Mouse (Mus musculus) forebrain, embryonic 14.5 days (tissue): Measurements from ENCODE around the gene Trpv2. TPM values are rescaled to one million over a fixed set of nuclear protein-coding genes. Genes with fewer than 3 reads are reported as not detected.

Experiments
- ATAC-seq: fragments of 200-750 bp; cut with Nextera tagmentation; 2 replicates; pipeline ENCODE4 v1.8.0; 2017; ENCODE audit warnings: mild to moderate bottlenecking, moderate library complexity
- DNase-seq: peaks from one replicate; pipeline ENCODE4 v3.0.0-alpha.2; 2015; ENCODE audit warnings: low spot score
- H3K27ac ChIP-seq: fragments of 300-500 bp; sonication (generic); 2 replicates; pipeline ENCODE4 v1.5.1; 2014; ENCODE audit warnings: low read depth, mild to moderate bottlenecking, control low read depth, low read length, moderate library complexity
- H3K27me3 ChIP-seq: fragments of 300-500 bp; sonication (generic); replicated peaks from 2 replicates; pipeline ENCODE4 v1.6.1; 2014; ENCODE audit warnings: low read length, control low read depth, mixed read lengths; ENCODE audit not compliant: control insufficient read depth, insufficient read depth
- H3K36me3 ChIP-seq: fragments of 300-500 bp; sonication (generic); 2 replicates; pipeline ENCODE4 v1.6.1; 2014; ENCODE audit warnings: low read length, control low read depth; ENCODE audit not compliant: control insufficient read depth, insufficient read depth
- H3K4me1 ChIP-seq: fragments of 300-500 bp; sonication (generic); 2 replicates; pipeline ENCODE4 v1.6.1; 2014; ENCODE audit warnings: antibody characterized with exemption, low read length, control low read depth; ENCODE audit not compliant: control insufficient read depth, insufficient read depth
- H3K4me2 ChIP-seq: fragments of 300-500 bp; sonication (generic); 2 replicates; pipeline ENCODE4 v1.6.1; 2014; ENCODE audit warnings: mild to moderate bottlenecking, control low read depth, low read length
- H3K4me3 ChIP-seq: fragments of 300-500 bp; sonication (generic); 2 replicates; pipeline ENCODE4 v1.5.1; 2014; ENCODE audit warnings: low read depth, low read length, control low read depth
- H3K9ac ChIP-seq: fragments of 300-500 bp; sonication (generic); 2 replicates; pipeline ENCODE4 v1.6.1; 2014; ENCODE audit warnings: mild to moderate bottlenecking, low read length, control low read depth, moderate library complexity
- H3K9me3 ChIP-seq: fragments of 300-500 bp; sonication (generic); replicated peaks from 2 replicates; pipeline ENCODE4 v1.6.1; 2016; ENCODE audit warnings: low read length, control low read depth, mixed read lengths; ENCODE audit not compliant: control insufficient read depth
- WGBS: fragments of 180-500 bp; shearing (Covaris S2); extraction: QIAGEN DNeasy Blood & Tissue Kit; methylation state at CpG from one replicate; pipeline ENCODE4 v1.1.7; 2014; 5-methylcytosine and 5-hydroxymethylcytosine counted together
- polyA plus RNA-seq: library from polyadenylated mRNA; unstranded; fragments of >200 nt; fragmentation: Nextera tagmentation; extraction: Ambion mirVana; gene quantifications from 2 replicates; pipeline ENCODE4 v1.2.1, GENCODE M21; 2014

The Trpv2 gene
- polyA plus RNA-seq, 1 experiment from 2014 or later, result 13.2 TPM

GRCm38 (mm10) chr11:62604886-62605618, 30.8 kb downstream of the Trpv2 start:
- no peak for DNase-seq
- no peaks in the 10 kb centered on the region for H3K9me3 ChIP-seq
- no peaks in the 10 kb centered on the region for H3K27me3 ChIP-seq
- H3K4me3 ChIP-seq, result peak overlapping the region; percentile 91
- no peak for ATAC-seq
- H3K27ac ChIP-seq, result no peak overlapping the region
- peaks cover 59% of the 10 kb centered on the region for H3K36me3 ChIP-seq
- H3K4me1 ChIP-seq, result peaks cover 27% of the 10 kb centered on the region
- H3K4me2 ChIP-seq, result peak overlapping the region; percentile 89
- H3K9ac ChIP-seq, result peak overlapping the region; percentile 98
- 14% methylated on average over 3 of the region's 3 CpGs for WGBS

GRCm38 (mm10) chr11:62605619-62606298, 31.5 kb downstream of the Trpv2 start:
- DNase-seq, result no peak

GRCm38 (mm10) chr11:62606299-62607169, 32.2 kb downstream of the Trpv2 start:
- Histone ChIP-seq H3K4me1 (peaks cover 27% of the 10 kb centered on the region), H3K4me3 (no peak overlapping the region), H3K36me3 (peaks cover 59% of the 10 kb centered on the region), H3K27ac (no peak overlapping the region), H3K27me3 (no peaks in the 10 kb centered on the region), H3K9ac (peak overlapping the region; percentile 49; the same call in 1 of the 2 replicates), H3K9me3 (no peaks in the 10 kb centered on the region), H3K4me2 (peak overlapping the region; percentile 89)
- DNase-seq (no peak), ATAC-seq (no peak)
- WGBS, result 61% methylated on average over 10 of the region's 10 CpGs

More at GRCm38 (mm10) chr11:62605619-62606298, 31.5 kb downstream of the Trpv2 start:
- peak overlapping the region; percentile 49; the same call in 1 of the 2 replicates for H3K9ac ChIP-seq
- H3K27me3 ChIP-seq, result no peaks in the 10 kb centered on the region
- H3K9me3 ChIP-seq, result no peaks in the 10 kb centered on the region
- peak overlapping the region; percentile 91 for H3K4me3 ChIP-seq
- no peak overlapping the region for H3K27ac ChIP-seq
- peak overlapping the region; percentile 89 for H3K4me2 ChIP-seq
- H3K4me1 ChIP-seq, result peaks cover 27% of the 10 kb centered on the region
- no peak for ATAC-seq
- peaks cover 59% of the 10 kb centered on the region for H3K36me3 ChIP-seq
- WGBS, result 47% methylated on average over 10 of the region's 10 CpGs

- Histone ChIP-seq H3K4me2 (no peak overlapping the region), H3K27ac (no peak overlapping the region), H3K9me3 (no peaks in the 10 kb centered on the region), H3K9ac (no peak overlapping the region), H3K27me3 (no peaks in the 10 kb centered on the region), H3K36me3 (peaks cover 59% of the 10 kb centered on the region), H3K4me1 (peaks cover 27% of the 10 kb centered on the region), H3K4me3 (no peak overlapping the region)
- ATAC-seq, result no peak
- WGBS, result 59% methylated on average over 10 of the region's 10 CpGs
- no peak for DNase-seq
These were observed 33.1 kb downstream of the Trpv2 start for GRCm38 (mm10) chr11:62607170-62607951.

- Histone ChIP-seq H3K9ac (no peak overlapping the region), H3K4me3 (no peak overlapping the region), H3K4me2 (no peak overlapping the region), H3K27me3 (no peaks in the 10 kb centered on the region), H3K4me1 (peaks cover 31% of the 10 kb centered on the region), H3K36me3 (peaks cover 59% of the 10 kb centered on the region), H3K9me3 (no peaks in the 10 kb centered on the region), H3K27ac (no peak overlapping the region)
- DNase-seq, result no peak
- no peak for ATAC-seq
- WGBS, result 92% methylated on average over 1 of the region's 1 CpGs
These were observed 33.6 kb downstream of the Trpv2 start for GRCm38 (mm10) chr11:62607952-62608201.

GRCm38 (mm10) chr11:62608826-62609675, 34.8 kb downstream of the Trpv2 start:
- no peak for DNase-seq
- no peak overlapping the region for H3K9ac ChIP-seq
- H3K4me2 ChIP-seq, result no peak overlapping the region
- H3K27me3 ChIP-seq, result no peaks in the 10 kb centered on the region
- H3K4me1 ChIP-seq, result peaks cover 32% of the 10 kb centered on the region
- H3K27ac ChIP-seq, result no peak overlapping the region
- H3K9me3 ChIP-seq, result no peaks in the 10 kb centered on the region
- H3K4me3 ChIP-seq, result no peak overlapping the region
- ATAC-seq, result no peak
- H3K36me3 ChIP-seq, result peaks cover 54% of the 10 kb centered on the region
- WGBS, result 84% methylated on average over 10 of the region's 10 CpGs

- no peaks in the 10 kb centered on the region for H3K27me3 ChIP-seq
- peaks cover 30% of the 10 kb centered on the region for H3K4me1 ChIP-seq
- ATAC-seq, result no peak
- no peak overlapping the region for H3K4me3 ChIP-seq
- H3K36me3 ChIP-seq, result peaks cover 42% of the 10 kb centered on the region
- no peak overlapping the region for H3K4me2 ChIP-seq
- 88% methylated on average over 6 of the region's 6 CpGs for WGBS
- H3K27ac ChIP-seq, result no peak overlapping the region
- H3K9ac ChIP-seq, result no peak overlapping the region
- no peak for DNase-seq
- no peaks in the 10 kb centered on the region for H3K9me3 ChIP-seq
These were observed 36.0 kb downstream of the Trpv2 start for GRCm38 (mm10) chr11:62610304-62610703.

GRCm38 (mm10) chr11:62612604-62613003, 38.3 kb downstream of the Trpv2 start:
- ATAC-seq, result no peak
- 56% methylated on average over 10 of the region's 10 CpGs for WGBS
- H3K36me3 ChIP-seq, result peaks cover 19% of the 10 kb centered on the region
- peak overlapping the region; percentile 94; the same call in 1 of the 2 replicates for H3K27ac ChIP-seq
- no peaks in the 10 kb centered on the region for H3K9me3 ChIP-seq
- H3K27me3 ChIP-seq, result no peaks in the 10 kb centered on the region
- peaks cover 17% of the 10 kb centered on the region for H3K4me1 ChIP-seq
- 0 out of 2 replicates have a peak overlapping the region, but pooled peaks have one; percentile 47 for H3K4me2 ChIP-seq
- peak overlapping the region; percentile 65 for H3K9ac ChIP-seq
- no peak for DNase-seq
- no peak overlapping the region for H3K4me3 ChIP-seq
